Comparison of ENCODE assay signal across 23 mouse cellular contexts in the genomic region with DNA sequence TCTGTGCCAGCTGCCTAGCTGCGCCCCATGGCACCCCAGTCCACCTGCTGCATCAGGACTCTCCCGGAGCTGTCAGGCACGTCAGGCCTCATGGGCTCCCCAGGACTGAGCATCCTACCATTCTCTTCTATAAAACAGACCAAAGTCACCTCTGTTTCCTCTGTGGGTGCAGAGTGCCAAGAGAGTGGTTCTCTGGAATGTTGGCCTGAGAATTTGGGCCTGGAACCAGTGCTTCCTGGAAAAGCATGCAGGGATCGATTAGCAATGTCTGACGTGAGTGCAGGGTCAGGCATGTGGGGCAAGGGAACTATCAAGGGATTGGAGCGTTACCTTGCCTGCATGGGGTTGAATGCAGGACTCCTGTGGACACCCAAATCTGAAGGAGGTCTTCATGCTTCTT. TPM values are rescaled to one million over a fixed set of nuclear protein-coding genes. Genes with fewer than 3 reads are reported as not detected.
DNase-seq lines count a peak whose midpoint lies in the region; ATAC-seq lines count a peak whose summit lies in the region.
"Had no signal": no experiment of that assay in that cellular context is flagged by ENCODE, and none has a peak within 500 bp of the region (broad histone marks: within the 10 kb centered on the region; RNA-seq: fewer than 3 reads in every experiment).

No protein-coding gene starts in this region.

- peaks cover 13% of the 10 kb centered on the region; the same call in 1 of the 2 replicates for H3K4me1 ChIP-seq in forebrain, embryonic 10.5 days
- H3K4me1 ChIP-seq in forebrain, embryonic 11.5 days (replicated peaks; ENCODE audit: control insufficient read depth, insufficient read depth, low read length), result no peaks in the 10 kb centered on the region; the same call in 1 of the 2 replicates
- peaks cover 2% of the 10 kb centered on the region; the same call in 1 of the 2 replicates for H3K4me1 ChIP-seq in hindbrain, embryonic 16.5 days (ENCODE audit: control insufficient read depth, insufficient read depth, low read depth, low read length)
- 0 out of 2 replicates have a peak, but pooled peaks cover 3% of the 10 kb centered on the region for H3K4me1 ChIP-seq in hindbrain, embryonic 14.5 days (replicated peaks; ENCODE audit: control insufficient read depth, insufficient read depth, low read length)
- H3K4me1 ChIP-seq: lung, embryonic 15.5 days had no signal

- 88% methylated on average over 6 of the region's 6 CpGs for whole genome bisulfite sequencing in forebrain, embryonic 10.5 days
- 84% methylated on average over 6 of the region's 6 CpGs for WGBS in forebrain, embryonic 11.5 days
- 68% methylated on average over 6 of the region's 6 CpGs for WGBS in hindbrain, embryonic 16.5 days
- WGBS in hindbrain, embryonic 14.5 days, result 70% methylated on average over 6 of the region's 6 CpGs

- H3K4me2 ChIP-seq in forebrain, embryonic 11.5 days (ENCODE audit: low read depth, low read length, severe bottlenecking), result no peak overlapping the region
- no peak overlapping the region for H3K4me2 ChIP-seq in hindbrain, embryonic 16.5 days (ENCODE audit: low read length)
- H3K4me2 ChIP-seq in hindbrain, embryonic 14.5 days (replicated peaks), result no peak overlapping the region
- H3K4me2 ChIP-seq: embryonic facial prominence, embryonic 13.5 days; heart, embryonic 13.5 days; limb, embryonic 12.5 days; lung, embryonic 15.5 days; midbrain, embryonic 12.5 days; neural tube, embryonic 15.5 days had no signal

- no peak overlapping the region for H3K4me3 ChIP-seq in forebrain, embryonic 10.5 days
- no peak overlapping the region for H3K4me3 ChIP-seq in forebrain, embryonic 11.5 days (ENCODE audit: low read depth, low read length)
- no peak overlapping the region for H3K4me3 ChIP-seq in hindbrain, embryonic 16.5 days (ENCODE audit: low read length)
- no peak overlapping the region for H3K4me3 ChIP-seq in hindbrain, embryonic 14.5 days (replicated peaks; ENCODE audit: low read length)
- H3K4me3 ChIP-seq: embryonic facial prominence, embryonic 13.5 days; heart, embryonic 13.5 days; limb, embryonic 12.5 days; lung, embryonic 15.5 days; midbrain, embryonic 12.5 days; neural tube, embryonic 15.5 days had no signal

- H3K9me3 ChIP-seq in forebrain, embryonic 10.5 days, result no peaks in the 10 kb centered on the region
- H3K9me3 ChIP-seq in forebrain, embryonic 11.5 days (ENCODE audit: control insufficient read depth, low read length), result no peaks in the 10 kb centered on the region
- no peaks in the 10 kb centered on the region for H3K9me3 ChIP-seq in hindbrain, embryonic 16.5 days (ENCODE audit: control insufficient read depth, low read length)
- H3K9me3 ChIP-seq in hindbrain, embryonic 14.5 days (ENCODE audit: control insufficient read depth, low read length), result no peaks in the 10 kb centered on the region
- H3K9me3 ChIP-seq: embryonic facial prominence, embryonic 13.5 days; heart, embryonic 13.5 days; lung, embryonic 15.5 days; midbrain, embryonic 12.5 days; neural tube, embryonic 15.5 days had no signal

- H3K27ac ChIP-seq in forebrain, embryonic 10.5 days, result peak overlapping the region; percentile 31; the same call in 1 of the 2 replicates
- H3K27ac ChIP-seq in forebrain, embryonic 11.5 days (ENCODE audit: low read depth, low read length), result no peak overlapping the region
- H3K27ac ChIP-seq in hindbrain, embryonic 16.5 days (ENCODE audit: low read depth, low read length), result 0 out of 2 replicates have a peak overlapping the region, but pooled peaks have one; percentile 29
- no peak overlapping the region for H3K27ac ChIP-seq in hindbrain, embryonic 14.5 days
- H3K27ac ChIP-seq: embryonic facial prominence, embryonic 13.5 days; heart, embryonic 13.5 days; limb, embryonic 12.5 days; liver, embryonic 14.5 days; lung, embryonic 15.5 days; midbrain, embryonic 12.5 days; neural tube, embryonic 15.5 days had no signal

- H3K36me3 ChIP-seq in forebrain, embryonic 10.5 days (replicated peaks), result no peaks in the 10 kb centered on the region
- H3K36me3 ChIP-seq in forebrain, embryonic 11.5 days (ENCODE audit: control insufficient read depth, insufficient read depth, low read length), result no peaks in the 10 kb centered on the region
- no peaks in the 10 kb centered on the region for H3K36me3 ChIP-seq in hindbrain, embryonic 16.5 days (ENCODE audit: control insufficient read depth, insufficient read depth, low read length)
- no peaks in the 10 kb centered on the region for H3K36me3 ChIP-seq in hindbrain, embryonic 14.5 days (replicated peaks; ENCODE audit: control insufficient read depth, insufficient read depth)
- H3K36me3 ChIP-seq: embryonic facial prominence, embryonic 13.5 days; heart, embryonic 13.5 days; limb, embryonic 12.5 days; lung, embryonic 15.5 days; midbrain, embryonic 12.5 days; neural tube, embryonic 15.5 days had no signal

- no peak overlapping the region for H3K9ac ChIP-seq in forebrain, embryonic 11.5 days (ENCODE audit: low read length)
- no peak overlapping the region for H3K9ac ChIP-seq in hindbrain, embryonic 16.5 days (ENCODE audit: low read depth, low read length)
- H3K9ac ChIP-seq in hindbrain, embryonic 14.5 days, result no peak overlapping the region
- H3K9ac ChIP-seq: embryonic facial prominence, embryonic 13.5 days; heart, embryonic 13.5 days; limb, embryonic 12.5 days; liver, embryonic 14.5 days; lung, embryonic 15.5 days; midbrain, embryonic 12.5 days; neural tube, embryonic 15.5 days had no signal

- no peak for DNase-seq in forebrain, embryonic 10.5 days (ENCODE audit: extremely low spot score, low spot score)
- no peak for DNase-seq in forebrain, embryonic 11.5 days (ENCODE audit: low spot score)
- no peak for DNase-seq in hindbrain, embryonic 14.5 days (ENCODE audit: low spot score)
- DNase-seq in 3134 (ENCODE audit: extremely low read depth, insufficient read length, low spot score), result peak; percentile 24
- peak; percentile 21 for DNase-seq in adipocyte (ENCODE audit: low spot score)
- no peak for DNase-seq in layer of hippocampus, adult 9-11 months
- DNase-seq: adrenal gland, postnatal 14 days; cerebellum, adult 11-12 months; kidney, adult 8-10 months; kidney, postnatal 36 days; lung, postnatal 4 days; thymus, postnatal 14 days had no signal

- no peaks in the 10 kb centered on the region for H3K27me3 ChIP-seq in forebrain, embryonic 10.5 days (ENCODE audit: poor library complexity, severe bottlenecking)
- no peaks in the 10 kb centered on the region for H3K27me3 ChIP-seq in forebrain, embryonic 11.5 days (ENCODE audit: control insufficient read depth, insufficient read depth, low read length)
- no peaks in the 10 kb centered on the region for H3K27me3 ChIP-seq in hindbrain, embryonic 16.5 days (replicated peaks; ENCODE audit: control insufficient read depth, insufficient read depth, low read length)
- H3K27me3 ChIP-seq in hindbrain, embryonic 14.5 days (ENCODE audit: control insufficient read depth, insufficient read depth, low read length), result no peaks in the 10 kb centered on the region
- H3K27me3 ChIP-seq: embryonic facial prominence, embryonic 13.5 days; heart, embryonic 13.5 days; lung, embryonic 15.5 days; neural tube, embryonic 15.5 days had no signal

- ATAC-seq in forebrain, embryonic 11.5 days (replicated peaks; ENCODE audit: low FRiP score), result no peak
- ATAC-seq in hindbrain, embryonic 16.5 days, result no peak
- no peak for ATAC-seq in hindbrain, embryonic 14.5 days (ENCODE audit: low FRiP score)
- no peak for ATAC-seq in granulocyte monocyte progenitor cell, adult 5-6 weeks (replicated peaks; ENCODE audit: poor library complexity, severe bottlenecking)
- ATAC-seq: inflammation-experienced regulatory T-cells, adult 6 months had no signal

RNA-seq across cellular contexts. Expression of a gene that starts 59.0 kb away (rescaled TPM):
- 36.5 and 40.0 TPM in 2 replicates for polyA plus RNA-seq in forebrain, embryonic 10.5 days (2016; fragmentation: Nextera tagmentation; extraction: Ambion mirVana)
- polyA plus RNA-seq in forebrain, embryonic 11.5 days (2014; fragmentation: Nextera tagmentation; extraction: Ambion mirVana), result 50.9 and 51.9 TPM in 2 replicates
- polyA plus RNA-seq in hindbrain, embryonic 16.5 days (2015; fragmentation: Nextera tagmentation; extraction: Ambion mirVana), result 22.3 and 35.8 TPM in 2 replicates
- 27.8 and 28.6 TPM in 2 replicates for polyA plus RNA-seq in hindbrain, embryonic 14.5 days (2014; fragmentation: Nextera tagmentation; extraction: Ambion mirVana)
- total RNA-seq in granulocyte monocyte progenitor cell, adult 5-6 weeks (2014; fragmentation: Nextera tagmentation), result 0.64 TPM in 1 of 2 replicates, not detected in the other
- total RNA-seq in granulocyte monocyte progenitor cell, adult 5-6 weeks (2017), result not detected in 2 replicates
- total RNA-seq: MEL had no signal
- polyA plus RNA-seq: inflammation-experienced regulatory T-cells, adult 6 months had no signal

Comparison
In these comparisons a context has a peak if more than half of its experiments do, and no peak if none do; other contexts are left out.
1. H3K27ac ChIP-seq: peak in forebrain, embryonic 10.5 days (single experiment) and hindbrain, embryonic 16.5 days (single experiment); none in forebrain, embryonic 11.5 days (single experiment) and hindbrain, embryonic 14.5 days (single experiment).
2. DNase-seq: peak in 3134 (single experiment) and adipocyte (single experiment); none in forebrain, embryonic 10.5 days (single experiment), forebrain, embryonic 11.5 days (single experiment), hindbrain, embryonic 14.5 days (single experiment) and layer of hippocampus, adult 9-11 months (single experiment).